Mouse (Mus musculus) layer of hippocampus, adult 11-12 months (tissue): ENCODE data around the gene Hist1h2bg.
"Not testable (repeated sequence)": the region's sequence is repeated elsewhere in the genome, so short reads cannot be mapped to it uniquely, and the experiment has no call there.

ENCODE experiments used
- DNase-seq: peaks from one replicate; pipeline ENCODE4 v3.0.0; 2022; ENCODE audit warnings: low spot score

Hist1h2bg gene

GRCm38 (mm10) chr13:23539821-23540220 is 31.4 kb upstream of the Hist1h2bg start:
- not testable (repeated sequence) for DNase-seq

GRCm38 (mm10) chr13:23541497-23541896 is 29.7 kb upstream of the Hist1h2bg start:
- DNase-seq: no peak

- DNase-seq: not testable (repeated sequence)
Observed at GRCm38 (mm10) chr13:23542225-23542980, 28.8 kb upstream of the Hist1h2bg start.

- DNase-seq: peak; percentile 76
Observed at GRCm38 (mm10) chr13:23542999-23543607, 28.1 kb upstream of the Hist1h2bg start, which contains the start of gene Hist1h2bh. Gene Hist1h2bh (minus strand): TSS chr13:23543392.

GRCm38 (mm10) chr13:23543965-23544786 is 27.0 kb upstream of the Hist1h2bg start, which contains the start of gene Hist1h3f:
Gene Hist1h3f (plus strand): TSS chr13:23544052.
- DNase-seq: peak; percentile 83

GRCm38 (mm10) chr13:23544787-23545120 is 26.4 kb upstream of the Hist1h2bg start:
- not testable (repeated sequence) for DNase-seq

- no peak for DNase-seq
Observed at GRCm38 (mm10) chr13:23546694-23547093, 24.5 kb upstream of the Hist1h2bg start.

- no peak for DNase-seq
Observed at GRCm38 (mm10) chr13:23550761-23551145, 20.4 kb upstream of the Hist1h2bg start.

GRCm38 (mm10) chr13:23551146-23551834 is 19.9 kb upstream of the Hist1h2bg start, which contains the start of gene Hist1h4f:
Gene Hist1h4f (minus strand): TSS chr13:23551648.
- peak; percentile 92 for DNase-seq

GRCm38 (mm10) chr13:23551931-23552914 is 19.0 kb upstream of the Hist1h2bg start:
- DNase-seq: no peak

GRCm38 (mm10) chr13:23552962-23553361 is 18.2 kb upstream of the Hist1h2bg start, which contains the start of gene Hist1h1d:
Gene Hist1h1d (plus strand): TSS chr13:23553262.
- DNase-seq: no peak

GRCm38 (mm10) chr13:23554393-23554792 is 16.8 kb upstream of the Hist1h2bg start:
- no peak for DNase-seq

GRCm38 (mm10) chr13:23554925-23555838 is 16.0 kb upstream of the Hist1h2bg start:
- DNase-seq: peak; percentile 81

GRCm38 (mm10) chr13:23555839-23556416 is 15.3 kb upstream of the Hist1h2bg start:
- DNase-seq: peak; percentile 76

GRCm38 (mm10) chr13:23556906-23557305 is 14.3 kb upstream of the Hist1h2bg start:
- no peak for DNase-seq

GRCm38 (mm10) chr13:23560699-23561098 is 10.5 kb upstream of the Hist1h2bg start:
- DNase-seq: not testable (repeated sequence)

GRCm38 (mm10) chr13:23561531-23561882 is 9.7 kb upstream of the Hist1h2bg start:
- not testable (repeated sequence) for DNase-seq

GRCm38 (mm10) chr13:23561883-23562659 is 9.1 kb upstream of the Hist1h2bg start, which contains the start of gene Hist1h3e:
Gene Hist1h3e (minus strand): TSS chr13:23562369.
- DNase-seq: peak; percentile 96
